Mouse (Mus musculus): ENCODE results near the gene Ms4a10. TPM values are rescaled to one million over a fixed set of nuclear protein-coding genes. Genes with fewer than 3 reads are reported as not detected.

The Ms4a10 gene
- polyA plus RNA-seq, 1 experiment from 2014 or later, result 37.4 TPM

Other genes with a start within 250 kb of the Ms4a10 start
- 0.10 and 0.13 TPM in 2 replicates for gene Cd5, start 235.7 kb downstream of the Ms4a10 start, polyA plus RNA-seq (2015; fragmentation: Nextera tagmentation; extraction: Ambion mirVana)
- 0.19 and 0.57 TPM in 2 replicates for gene Cd6, start 144.6 kb downstream of the Ms4a10 start, polyA plus RNA-seq (2015; fragmentation: Nextera tagmentation; extraction: Ambion mirVana)
- gene Slc15a3, start 134.9 kb downstream of the Ms4a10 start, polyA plus RNA-seq (2015; fragmentation: Nextera tagmentation; extraction: Ambion mirVana), result 0.30 and 0.65 TPM in 2 replicates
- gene Tmem132a, start 104.7 kb downstream of the Ms4a10 start, polyA plus RNA-seq (2015; fragmentation: Nextera tagmentation; extraction: Ambion mirVana), result 37.7 TPM in 2 replicates
- gene Tmem109, start 92.7 kb downstream of the Ms4a10 start, polyA plus RNA-seq (2015; fragmentation: Nextera tagmentation; extraction: Ambion mirVana), result 75.4 and 80.6 TPM in 2 replicates
- 35.8 and 39.2 TPM in 2 replicates for gene Prpf19, start 79.4 kb downstream of the Ms4a10 start, polyA plus RNA-seq (2015; fragmentation: Nextera tagmentation; extraction: Ambion mirVana)
- not detected in 2 replicates for gene Zp1, start 54.0 kb downstream of the Ms4a10 start, polyA plus RNA-seq (2015; fragmentation: Nextera tagmentation; extraction: Ambion mirVana)
- gene Ptgdr2, start 37.5 kb downstream of the Ms4a10 start, polyA plus RNA-seq (2015; fragmentation: Nextera tagmentation; extraction: Ambion mirVana), result 0.05 and 0.06 TPM in 2 replicates
- 29.0 and 29.5 TPM in 2 replicates for gene Ccdc86, start 25.4 kb downstream of the Ms4a10 start, polyA plus RNA-seq (2015; fragmentation: Nextera tagmentation; extraction: Ambion mirVana)
- 0.21 and 0.28 TPM in 2 replicates for gene Ms4a15, start 18.6 kb upstream of the Ms4a10 start, polyA plus RNA-seq (2015; fragmentation: Nextera tagmentation; extraction: Ambion mirVana)
- 33.2 and 37.9 TPM in 2 replicates for gene Ms4a18, start 43.4 kb upstream of the Ms4a10 start, polyA plus RNA-seq (2015; fragmentation: Nextera tagmentation; extraction: Ambion mirVana)
- 21.8 and 23.7 TPM in 2 replicates for gene Ms4a8a, start 106.4 kb upstream of the Ms4a10 start, polyA plus RNA-seq (2015; fragmentation: Nextera tagmentation; extraction: Ambion mirVana)
- not detected in 2 replicates for gene 1700017D01Rik, start 156.2 kb upstream of the Ms4a10 start, polyA plus RNA-seq (2015; fragmentation: Nextera tagmentation; extraction: Ambion mirVana)
- gene 1700025F22Rik, start 190.7 kb upstream of the Ms4a10 start, polyA plus RNA-seq (2015; fragmentation: Nextera tagmentation; extraction: Ambion mirVana), result not detected in 2 replicates
- gene Ms4a13, start 222.1 kb upstream of the Ms4a10 start, polyA plus RNA-seq (2015; fragmentation: Nextera tagmentation; extraction: Ambion mirVana), result not detected in 2 replicates

All from intestine, embryonic 15.5 days (tissue).